Mouse (Mus musculus): ENCODE measurements around the gene Crat. TPM values are rescaled to one million over a fixed set of nuclear protein-coding genes. Genes with fewer than 3 reads are reported as not detected.

Gene Crat
- polyA plus RNA-seq, 1 experiment from 2014 or later: 24.0 TPM

DNA sequence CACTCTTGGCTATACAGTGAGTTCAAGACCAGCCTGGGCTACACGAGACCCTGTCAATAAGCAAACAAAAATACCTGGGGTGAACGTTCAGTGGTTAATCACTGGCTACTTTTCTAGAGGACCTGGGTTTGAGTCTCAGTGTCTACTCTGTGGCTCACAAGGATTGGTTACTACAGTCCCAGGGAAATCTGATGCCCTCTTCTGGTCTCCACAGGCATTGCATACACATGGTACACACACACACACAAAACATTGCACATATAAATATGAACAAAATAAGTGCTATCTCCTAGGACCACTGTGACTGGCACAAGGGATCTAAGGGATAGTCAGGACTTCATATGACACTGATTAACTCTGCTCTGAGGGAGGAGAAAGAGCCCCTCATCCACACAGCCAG, 26.6 kb downstream of the Crat start:
- H3K4me1 ChIP-seq (ENCODE audit: control insufficient read depth, insufficient read depth, low read length): peaks cover 3% of the 10 kb centered on the region
- WGBS: 83% methylated on average over 2 of the region's 2 CpGs
- no peak overlapping the region for H3K4me3 ChIP-seq (ENCODE audit: low read depth, low read length)
- H3K27me3 ChIP-seq (ENCODE audit: control insufficient read depth, insufficient read depth, low read length): no peaks in the 10 kb centered on the region
- no peak overlapping the region for H3K9ac ChIP-seq (replicated peaks; ENCODE audit: low read length)
- H3K27ac ChIP-seq (replicated peaks; ENCODE audit: low read depth, low read length): no peak overlapping the region
- no peaks in the 10 kb centered on the region for H3K9me3 ChIP-seq (replicated peaks; ENCODE audit: control insufficient read depth, low read length)
- no peaks in the 10 kb centered on the region for H3K36me3 ChIP-seq (replicated peaks; ENCODE audit: control insufficient read depth, insufficient read depth, low read depth, low read length)
- no peak for ATAC-seq (replicated peaks; ENCODE audit: insufficient number of reproducible peaks, low FRiP score, low TSS enrichment, low read depth)
- DNase-seq (ENCODE audit: low spot score): no peak
- no peak overlapping the region for H3K4me2 ChIP-seq (ENCODE audit: low read depth, low read length)

DNA sequence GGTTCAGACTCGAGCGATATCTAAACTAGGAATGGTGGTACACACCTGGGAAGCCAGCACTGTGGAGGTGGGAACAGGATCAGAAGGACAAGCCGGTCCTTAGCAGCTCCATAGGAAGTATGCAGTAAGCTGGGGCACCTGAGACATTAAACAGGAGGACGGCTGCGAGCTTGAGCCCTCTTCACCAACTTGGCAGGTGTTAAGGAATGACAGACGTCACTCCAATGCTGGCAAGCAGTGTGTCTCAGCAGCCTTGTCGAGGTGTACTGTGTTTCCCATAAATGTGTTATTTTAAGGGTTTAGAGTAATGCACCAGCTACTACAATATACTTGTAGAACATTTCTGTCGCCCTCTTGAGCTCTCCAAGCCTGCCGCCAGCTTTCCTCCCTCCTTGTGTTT, 28.7 kb downstream of the Crat start:
- WGBS: 87% methylated on average over 9 of the region's 9 CpGs
- Histone ChIP-seq H3K36me3 (replicated peaks; ENCODE audit: control insufficient read depth, insufficient read depth, low read depth, low read length) (no peaks in the 10 kb centered on the region; the same call in 1 of the 2 replicates), H3K4me1 (ENCODE audit: control insufficient read depth, insufficient read depth, low read length) (no peaks in the 10 kb centered on the region), H3K9ac (replicated peaks; ENCODE audit: low read length) (no peak overlapping the region), H3K27me3 (ENCODE audit: control insufficient read depth, insufficient read depth, low read length) (no peaks in the 10 kb centered on the region), H3K9me3 (replicated peaks; ENCODE audit: control insufficient read depth, low read length) (no peaks in the 10 kb centered on the region), H3K4me3 (ENCODE audit: low read depth, low read length) (no peak overlapping the region), H3K4me2 (ENCODE audit: low read depth, low read length) (no peak overlapping the region), H3K27ac (replicated peaks; ENCODE audit: low read depth, low read length) (no peak overlapping the region)
- ATAC-seq (replicated peaks; ENCODE audit: insufficient number of reproducible peaks, low FRiP score, low TSS enrichment, low read depth) (no peak), DNase-seq (ENCODE audit: low spot score) (no peak)

DNA sequence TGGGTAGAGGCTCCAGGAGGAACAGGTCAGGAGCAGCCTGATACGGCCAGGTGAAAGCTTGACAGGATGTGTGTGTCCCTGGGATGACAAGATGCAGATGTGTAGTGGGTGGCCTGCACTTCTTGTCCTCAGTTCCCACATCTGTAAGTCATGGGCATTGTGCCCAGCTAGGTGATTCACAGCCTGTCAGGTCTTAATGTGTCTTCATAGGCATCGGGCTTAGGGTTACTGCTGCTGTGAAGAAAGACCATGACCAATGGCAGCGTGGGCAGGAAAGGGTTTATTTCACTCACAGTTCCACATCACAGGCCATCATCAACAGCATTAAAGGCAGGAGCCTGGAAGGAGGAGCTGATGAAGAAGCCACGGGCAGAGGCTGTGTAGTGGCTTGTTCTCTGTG, 30.0 kb downstream of the Crat start:
- Histone ChIP-seq H3K4me2 (ENCODE audit: low read depth, low read length) (no peak overlapping the region), H3K9ac (replicated peaks; ENCODE audit: low read length) (no peak overlapping the region), H3K4me3 (ENCODE audit: low read depth, low read length) (no peak overlapping the region), H3K27ac (replicated peaks; ENCODE audit: low read depth, low read length) (no peak overlapping the region), H3K36me3 (replicated peaks; ENCODE audit: control insufficient read depth, insufficient read depth, low read depth, low read length) (no peaks in the 10 kb centered on the region; the same call in 1 of the 2 replicates), H3K9me3 (replicated peaks; ENCODE audit: control insufficient read depth, low read length) (no peaks in the 10 kb centered on the region), H3K4me1 (ENCODE audit: control insufficient read depth, insufficient read depth, low read length) (no peaks in the 10 kb centered on the region), H3K27me3 (ENCODE audit: control insufficient read depth, insufficient read depth, low read length) (no peaks in the 10 kb centered on the region)
- WGBS: 88% methylated on average over 4 of the region's 4 CpGs
- ATAC-seq (replicated peaks; ENCODE audit: insufficient number of reproducible peaks, low FRiP score, low TSS enrichment, low read depth) (no peak), DNase-seq (ENCODE audit: low spot score) (no peak)

DNA sequence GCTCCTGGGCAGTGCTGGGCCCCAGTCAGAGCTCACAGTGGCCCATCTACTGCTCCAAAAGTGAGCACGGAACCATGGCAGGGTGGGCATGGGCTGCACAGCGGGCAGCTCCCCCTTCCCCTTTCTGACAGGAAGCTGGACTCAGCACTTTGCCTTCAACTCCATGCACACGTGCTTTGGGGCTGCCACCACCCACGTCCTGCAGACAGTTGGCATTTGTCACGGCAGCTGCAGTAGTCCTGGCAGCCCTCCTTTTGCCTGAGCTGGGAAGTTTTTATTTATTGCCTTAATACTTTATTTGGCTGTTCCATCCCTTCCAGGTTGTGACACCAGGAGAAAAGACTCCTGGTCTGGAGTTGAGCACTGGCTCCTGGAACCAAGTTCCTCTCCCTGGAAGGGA, 30.8 kb downstream of the Crat start:
- ATAC-seq (replicated peaks; ENCODE audit: insufficient number of reproducible peaks, low FRiP score, low TSS enrichment, low read depth): no peak
- no peaks in the 10 kb centered on the region; the same call in 1 of the 2 replicates for H3K36me3 ChIP-seq (replicated peaks; ENCODE audit: control insufficient read depth, insufficient read depth, low read depth, low read length)
- WGBS: 84% methylated on average over 5 of the region's 5 CpGs

DNA sequence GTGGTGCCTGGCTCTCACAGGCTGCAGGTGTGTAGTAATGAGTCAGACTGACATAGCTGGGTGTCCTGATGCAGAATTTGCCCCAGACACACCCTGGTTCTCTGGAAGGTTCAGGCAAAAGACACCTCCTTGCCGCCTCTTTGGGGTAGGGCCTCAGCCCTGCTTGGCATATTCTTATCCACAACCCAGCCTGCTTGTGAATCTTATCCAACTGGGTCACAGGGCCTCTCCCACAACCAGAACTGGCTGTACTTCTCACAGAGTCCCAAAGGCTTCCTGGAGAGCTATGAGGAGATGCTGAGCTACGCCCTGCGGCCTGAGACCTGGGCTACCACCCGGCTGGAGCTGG, 34.3 kb downstream of the Crat start:
- no peak overlapping the region for H3K27ac ChIP-seq (replicated peaks; ENCODE audit: low read depth, low read length)
- no peak overlapping the region for H3K4me3 ChIP-seq (ENCODE audit: low read depth, low read length)
- 94% methylated on average over 4 of the region's 4 CpGs for WGBS
- DNase-seq (ENCODE audit: low spot score) (no peak), ATAC-seq (replicated peaks; ENCODE audit: insufficient number of reproducible peaks, low FRiP score, low TSS enrichment, low read depth) (no peak)
- H3K4me2 ChIP-seq (ENCODE audit: low read depth, low read length): no peak overlapping the region
- H3K4me1 ChIP-seq (ENCODE audit: control insufficient read depth, insufficient read depth, low read length): no peaks in the 10 kb centered on the region
- H3K9me3 ChIP-seq (replicated peaks; ENCODE audit: control insufficient read depth, low read length): no peaks in the 10 kb centered on the region
- H3K9ac ChIP-seq (replicated peaks; ENCODE audit: low read length): no peak overlapping the region
- no peaks in the 10 kb centered on the region for H3K27me3 ChIP-seq (ENCODE audit: control insufficient read depth, insufficient read depth, low read length)
- H3K36me3 ChIP-seq (replicated peaks; ENCODE audit: control insufficient read depth, insufficient read depth, low read depth, low read length): peaks cover 3% of the 10 kb centered on the region

More for the DNA sequence above, 30.8 kb downstream of the Crat start:
- Histone ChIP-seq H3K4me3 (ENCODE audit: low read depth, low read length) (no peak overlapping the region), H3K27me3 (ENCODE audit: control insufficient read depth, insufficient read depth, low read length) (no peaks in the 10 kb centered on the region), H3K27ac (replicated peaks; ENCODE audit: low read depth, low read length) (no peak overlapping the region), H3K9me3 (replicated peaks; ENCODE audit: control insufficient read depth, low read length) (no peaks in the 10 kb centered on the region), H3K9ac (replicated peaks; ENCODE audit: low read length) (no peak overlapping the region), H3K4me2 (ENCODE audit: low read depth, low read length) (no peak overlapping the region), H3K4me1 (ENCODE audit: control insufficient read depth, insufficient read depth, low read length) (no peaks in the 10 kb centered on the region)
- DNase-seq (ENCODE audit: low spot score): no peak

DNA sequence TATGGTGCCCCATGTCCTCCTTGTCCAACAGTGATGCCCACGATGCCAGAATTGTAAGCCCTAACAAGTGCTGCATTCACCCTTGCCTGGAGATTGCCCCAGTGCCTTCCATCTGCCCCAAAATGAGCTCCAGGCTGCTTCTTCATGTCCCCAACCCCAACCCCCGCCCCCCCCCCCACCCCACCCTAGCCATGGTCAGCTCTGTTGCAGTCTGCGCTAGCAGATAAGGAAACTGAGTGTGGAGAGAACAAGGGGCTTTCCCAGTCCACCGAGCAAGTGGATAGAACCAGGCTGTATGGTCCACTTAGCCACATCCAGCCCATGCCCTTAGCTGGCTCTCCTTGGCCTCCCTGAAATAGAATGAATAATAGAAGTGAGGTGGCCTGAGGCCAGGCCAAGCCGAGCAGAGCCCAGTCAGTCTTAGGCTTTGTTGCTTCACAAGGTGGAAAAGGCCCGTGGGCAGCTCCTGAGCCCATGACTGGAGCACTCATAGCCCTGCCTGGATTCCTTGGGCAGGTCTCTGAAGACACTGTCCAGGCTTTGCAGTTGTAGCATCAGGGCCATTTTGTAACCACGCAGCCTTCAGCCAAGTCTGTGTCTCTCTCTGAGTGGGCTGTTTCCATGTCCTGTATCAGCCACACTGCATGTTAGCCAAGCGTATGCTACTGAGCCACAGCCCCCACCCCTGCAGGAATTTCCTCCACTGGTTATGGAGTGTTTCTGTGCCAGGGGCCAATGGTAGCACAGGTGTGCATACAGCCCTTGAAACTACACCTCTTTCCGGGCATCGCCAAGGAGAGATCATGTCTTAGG, 34.8 kb downstream of the Crat start:
- Histone ChIP-seq H3K27me3 (ENCODE audit: control insufficient read depth, insufficient read depth, low read length) (no peaks in the 10 kb centered on the region), H3K4me2 (ENCODE audit: low read depth, low read length) (no peak overlapping the region), H3K9ac (replicated peaks; ENCODE audit: low read length) (no peak overlapping the region), H3K4me3 (ENCODE audit: low read depth, low read length) (no peak overlapping the region), H3K36me3 (replicated peaks; ENCODE audit: control insufficient read depth, insufficient read depth, low read depth, low read length) (peaks cover 3% of the 10 kb centered on the region), H3K27ac (replicated peaks; ENCODE audit: low read depth, low read length) (no peak overlapping the region), H3K4me1 (ENCODE audit: control insufficient read depth, insufficient read depth, low read length) (no peaks in the 10 kb centered on the region), H3K9me3 (replicated peaks; ENCODE audit: control insufficient read depth, low read length) (no peaks in the 10 kb centered on the region)
- no peak for ATAC-seq (replicated peaks; ENCODE audit: insufficient number of reproducible peaks, low FRiP score, low TSS enrichment, low read depth)
- DNase-seq (ENCODE audit: low spot score): no peak
- 89% methylated on average over 10 of the region's 10 CpGs for WGBS

DNA sequence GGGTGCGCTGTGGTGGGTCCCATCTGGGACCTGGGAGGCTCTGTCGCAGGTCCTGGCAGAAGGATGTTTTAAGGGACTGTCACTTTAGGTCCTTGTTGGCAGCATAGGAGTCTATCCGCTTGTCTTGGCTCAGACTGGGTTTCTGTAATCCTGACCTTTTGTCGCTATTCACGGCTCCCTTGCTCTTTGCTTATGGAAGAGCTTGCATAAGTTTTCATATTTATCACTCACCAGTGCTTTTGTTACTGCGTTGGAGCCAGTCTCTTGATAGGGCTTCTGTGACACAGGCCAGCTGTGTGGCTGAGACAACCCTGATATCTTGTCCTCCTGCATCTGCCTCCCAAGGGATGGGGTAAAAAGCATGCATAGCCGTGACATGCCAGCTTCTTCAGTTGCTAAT, 36.3 kb downstream of the Crat start:
- DNase-seq (ENCODE audit: low spot score) (no peak), ATAC-seq (replicated peaks; ENCODE audit: insufficient number of reproducible peaks, low FRiP score, low TSS enrichment, low read depth) (no peak)
- H3K9ac ChIP-seq (replicated peaks; ENCODE audit: low read length): no peak overlapping the region
- H3K4me1 ChIP-seq (ENCODE audit: control insufficient read depth, insufficient read depth, low read length): no peaks in the 10 kb centered on the region
- H3K27ac ChIP-seq (replicated peaks; ENCODE audit: low read depth, low read length): no peak overlapping the region
- H3K27me3 ChIP-seq (ENCODE audit: control insufficient read depth, insufficient read depth, low read length): no peaks in the 10 kb centered on the region
- 93% methylated on average over 7 of the region's 7 CpGs for WGBS
- no peak overlapping the region for H3K4me2 ChIP-seq (ENCODE audit: low read depth, low read length)
- peaks cover 3% of the 10 kb centered on the region for H3K36me3 ChIP-seq (replicated peaks; ENCODE audit: control insufficient read depth, insufficient read depth, low read depth, low read length)
- no peaks in the 10 kb centered on the region for H3K9me3 ChIP-seq (replicated peaks; ENCODE audit: control insufficient read depth, low read length)
- no peak overlapping the region for H3K4me3 ChIP-seq (ENCODE audit: low read depth, low read length)

DNA sequence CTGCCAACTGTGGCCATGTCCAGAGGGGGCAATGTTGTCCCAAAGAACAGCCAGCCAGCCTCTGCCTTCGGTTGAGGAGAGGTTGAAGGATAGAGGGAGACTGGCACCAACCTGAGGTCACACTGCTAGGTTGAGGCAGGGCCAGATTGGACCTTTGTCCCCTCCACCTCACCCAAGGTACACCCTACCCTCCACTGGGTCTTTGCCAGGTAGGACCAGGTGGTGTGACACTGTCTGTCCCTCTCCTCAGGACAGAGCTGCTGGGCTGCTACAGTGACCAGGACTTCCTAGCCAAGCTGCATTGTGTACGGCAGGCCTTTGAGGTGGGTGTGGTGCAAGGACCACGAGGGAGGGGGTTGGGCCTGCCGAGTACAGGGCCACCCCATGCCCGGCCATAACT, 37.9 kb downstream of the Crat start:
- 92% methylated on average over 5 of the region's 5 CpGs for WGBS
- H3K4me3 ChIP-seq (ENCODE audit: low read depth, low read length): no peak overlapping the region

More for the DNA sequence above, 37.9 kb downstream of the Crat start:
- Histone ChIP-seq H3K27me3 (ENCODE audit: control insufficient read depth, insufficient read depth, low read length) (no peaks in the 10 kb centered on the region), H3K4me1 (ENCODE audit: control insufficient read depth, insufficient read depth, low read length) (no peaks in the 10 kb centered on the region), H3K36me3 (replicated peaks; ENCODE audit: control insufficient read depth, insufficient read depth, low read depth, low read length) (peaks cover 9% of the 10 kb centered on the region), H3K9ac (replicated peaks; ENCODE audit: low read length) (no peak overlapping the region), H3K9me3 (replicated peaks; ENCODE audit: control insufficient read depth, low read length) (no peaks in the 10 kb centered on the region), H3K4me2 (ENCODE audit: low read depth, low read length) (no peak overlapping the region), H3K27ac (replicated peaks; ENCODE audit: low read depth, low read length) (no peak overlapping the region)
- DNase-seq (ENCODE audit: low spot score) (no peak), ATAC-seq (replicated peaks; ENCODE audit: insufficient number of reproducible peaks, low FRiP score, low TSS enrichment, low read depth) (no peak)
